22 mouse cellular contexts compared by ENCODE assay signal in the genomic region with DNA sequence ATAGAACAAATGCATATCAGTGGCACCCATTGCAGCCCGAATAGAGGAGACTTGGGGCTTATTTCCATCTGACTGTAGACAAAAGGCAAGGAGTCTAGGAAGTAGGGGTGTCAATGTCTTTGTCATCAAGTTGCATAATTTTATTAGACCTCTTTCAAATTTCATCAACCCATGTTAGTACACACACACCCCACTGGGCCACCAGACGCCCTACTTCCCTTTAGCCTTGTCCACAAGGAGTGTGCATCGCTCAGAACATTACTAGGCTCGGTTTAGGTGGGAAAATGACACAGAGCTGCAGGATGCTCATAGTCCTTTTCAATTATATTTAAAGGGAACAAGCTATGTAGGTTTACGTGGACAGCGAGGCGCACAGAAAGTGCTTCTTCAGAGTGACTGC. TPM values are rescaled to one million over a fixed set of nuclear protein-coding genes. Genes with fewer than 3 reads are reported as not detected.
"Had no signal": no experiment of that assay in that cellular context is flagged by ENCODE, and none has a peak within 500 bp of the region (broad histone marks: within the 10 kb centered on the region; RNA-seq: fewer than 3 reads in every experiment).

No protein-coding gene starts in this region.

- H3K4me3 ChIP-seq: kidney, embryonic 15.5 days; limb, embryonic 12.5 days; limb, embryonic 15.5 days had no signal

- H3K4me2 ChIP-seq: kidney, embryonic 15.5 days; limb, embryonic 12.5 days; limb, embryonic 15.5 days; liver, embryonic 11.5 days; lung, embryonic 14.5 days had no signal

- H3K9me3 ChIP-seq: kidney, embryonic 15.5 days; limb, embryonic 12.5 days; limb, embryonic 15.5 days had no signal

- ATAC-seq: liver, postnatal 0 days; lung, postnatal 0 days had no signal

- H3K4me1 ChIP-seq: kidney, embryonic 15.5 days; limb, embryonic 12.5 days; limb, embryonic 15.5 days had no signal

- H3K27ac ChIP-seq: kidney, embryonic 15.5 days; limb, embryonic 12.5 days; limb, embryonic 15.5 days; liver, embryonic 14.5 days; macrophage; stomach, postnatal 0 days had no signal

- H3K36me3 ChIP-seq: kidney, embryonic 15.5 days; limb, embryonic 12.5 days; limb, embryonic 15.5 days had no signal

- DNase-seq: kidney, adult 11 months; kidney, adult 8-10 months; kidney, postnatal 10 days; kidney, postnatal 36 days; left cerebral cortex, postnatal 4 days; liver, postnatal 0 days; lung, embryonic 14.5 days; right cerebral cortex, adult 18-20 months; right cerebral cortex, postnatal 14 days; right cerebral cortex, postnatal 4 days; thymus, adult 2 months; thymus, postnatal 14 days; thymus, postnatal 4 days had no signal

- H3K9ac ChIP-seq: kidney, embryonic 15.5 days; limb, embryonic 12.5 days; limb, embryonic 15.5 days; liver, embryonic 14.5 days; liver, postnatal 0 days; lung, embryonic 14.5 days had no signal

RNA-seq across cellular contexts. Expression of a gene that starts 34.4 kb away (rescaled TPM):
- polyA plus RNA-seq: kidney, embryonic 15.5 days; liver, postnatal 0 days; lung, embryonic 14.5 days; lung, postnatal 0 days; macrophage; stomach, embryonic 14.5 days; stomach, postnatal 0 days had no signal

RNA-seq across cellular contexts. Expression of a gene that starts 37.8 kb away (rescaled TPM):
- polyA plus RNA-seq: kidney, embryonic 15.5 days; liver, embryonic 11.5 days; liver, postnatal 0 days; lung, embryonic 14.5 days; lung, postnatal 0 days; macrophage; stomach, embryonic 14.5 days; stomach, postnatal 0 days; thymus, adult 2 months had no signal
